Mouse (Mus musculus) limb, embryonic 10.5 days (tissue): ENCODE results near the gene Prdm16. TPM values are rescaled to one million over a fixed set of nuclear protein-coding genes. Genes with fewer than 3 reads are reported as not detected.

Source experiments
- DNase-seq: peaks from one replicate; pipeline ENCODE4 v3.0.0-alpha.2; 2017; ENCODE audit warnings: low spot score
- H3K27ac ChIP-seq: fragments of 300-500 bp; sonication (generic); 2 replicates; pipeline ENCODE4 v1.5.1; 2016; ENCODE audit warnings: mild to moderate bottlenecking
- H3K27me3 ChIP-seq: fragments of 300-500 bp; sonication (generic); 2 replicates; pipeline ENCODE4 v1.6.1; 2016; ENCODE audit warnings: low read depth, mild to moderate bottlenecking; ENCODE audit not compliant: poor library complexity, severe bottlenecking
- H3K36me3 ChIP-seq: fragments of 300-500 bp; sonication (generic); 2 replicates; pipeline ENCODE4 v1.6.1; 2016; ENCODE audit warnings: mild to moderate bottlenecking, moderate library complexity
- H3K4me1 ChIP-seq: fragments of 300-500 bp; sonication (generic); 2 replicates; pipeline ENCODE4 v1.6.1; 2016
- H3K4me3 ChIP-seq: fragments of 300-500 bp; sonication (generic); 2 replicates; pipeline ENCODE4 v1.5.1; 2016; ENCODE audit warnings: mild to moderate bottlenecking, moderate library complexity
- H3K9me3 ChIP-seq: fragments of 300-500 bp; sonication (generic); replicated peaks from 2 replicates; pipeline ENCODE4 v1.6.1; 2016; ENCODE audit warnings: mild to moderate bottlenecking
- WGBS: fragments of 180-500 bp; shearing (Covaris S2); methylation state at CpG from one replicate; pipeline ENCODE4 v1.1.7; 2016; 5-methylcytosine and 5-hydroxymethylcytosine counted together
- polyA plus RNA-seq: library from polyadenylated mRNA; unstranded; fragments of >200 nt; fragmentation: Nextera tagmentation; extraction: Ambion mirVana; gene quantifications from 2 replicates; pipeline ENCODE4 v1.2.1, GENCODE M21; 2016

The Prdm16 gene
- polyA plus RNA-seq, 1 experiment from 2014 or later: 93.9 TPM

DNA sequence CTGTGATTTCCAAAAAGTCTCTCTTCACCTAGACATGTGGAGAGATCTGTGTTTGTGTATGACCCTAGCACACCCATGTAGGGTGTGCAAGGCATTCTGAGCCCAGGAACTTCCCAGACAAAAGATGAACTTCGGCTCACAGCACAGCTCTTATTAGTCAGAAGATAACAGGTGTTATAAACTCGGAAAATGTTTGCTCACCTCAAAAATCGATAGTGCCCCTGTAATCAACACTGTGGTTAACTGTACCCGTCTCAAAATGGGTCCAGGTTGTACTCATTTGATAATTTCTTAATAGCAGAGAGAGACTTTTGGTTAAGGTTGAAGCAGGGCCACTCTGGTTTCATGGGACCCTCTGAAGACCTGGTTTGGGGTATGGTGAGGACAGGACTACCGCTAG lies 140.2 kb downstream of the Prdm16 start:
- no peak for DNase-seq
- peaks cover 4% of the 10 kb centered on the region; the same call in 1 of the 2 replicates for H3K36me3 ChIP-seq
- H3K27ac ChIP-seq: no peak overlapping the region
- H3K4me1 ChIP-seq: peaks cover 95% of the 10 kb centered on the region
- no peak overlapping the region for H3K4me3 ChIP-seq
- H3K9me3 ChIP-seq: no peaks in the 10 kb centered on the region
- H3K27me3 ChIP-seq: peaks cover 18% of the 10 kb centered on the region; the same call in 1 of the 2 replicates
- WGBS: 88% methylated on average over 5 of the region's 5 CpGs

- no peak for DNase-seq
Measured at GRCm38 (mm10) chr4:154493996-154494395, 142.7 kb downstream of the Prdm16 start.

GRCm38 (mm10) chr4:154492714-154493121 lies 144.0 kb downstream of the Prdm16 start:
- H3K27ac ChIP-seq: peak overlapping the region; percentile 42; the same call in 1 of the 2 replicates
- H3K4me1 ChIP-seq: peaks cover 95% of the 10 kb centered on the region
- no peak for DNase-seq
- no peaks in the 10 kb centered on the region for H3K9me3 ChIP-seq
- H3K27me3 ChIP-seq: peaks cover 17% of the 10 kb centered on the region; the same call in 1 of the 2 replicates
- peaks cover 6% of the 10 kb centered on the region; the same call in 1 of the 2 replicates for H3K36me3 ChIP-seq
- 15% methylated on average over 11 of the region's 11 CpGs for WGBS
- no peak overlapping the region for H3K4me3 ChIP-seq

More at GRCm38 (mm10) chr4:154493996-154494395, 142.7 kb downstream of the Prdm16 start:
- Histone ChIP-seq H3K27ac (no peak overlapping the region), H3K27me3 (peaks cover 19% of the 10 kb centered on the region; the same call in 1 of the 2 replicates), H3K4me1 (peaks cover 95% of the 10 kb centered on the region), H3K9me3 (no peaks in the 10 kb centered on the region), H3K36me3 (peaks cover 10% of the 10 kb centered on the region; the same call in 1 of the 2 replicates), H3K4me3 (no peak overlapping the region)
- WGBS: 51% methylated on average over 4 of the region's 4 CpGs

- Histone ChIP-seq H3K27me3 (peaks cover 19% of the 10 kb centered on the region; the same call in 1 of the 2 replicates), H3K4me1 (peaks cover 95% of the 10 kb centered on the region), H3K27ac (peak overlapping the region; percentile 42; the same call in 1 of the 2 replicates), H3K4me3 (no peak overlapping the region), H3K36me3 (peaks cover 6% of the 10 kb centered on the region; the same call in 1 of the 2 replicates), H3K9me3 (no peaks in the 10 kb centered on the region)
- DNase-seq: no peak
- WGBS: 62% methylated on average over 7 of the region's 7 CpGs
Measured at GRCm38 (mm10) chr4:154492268-154492667, 144.4 kb downstream of the Prdm16 start.

DNA sequence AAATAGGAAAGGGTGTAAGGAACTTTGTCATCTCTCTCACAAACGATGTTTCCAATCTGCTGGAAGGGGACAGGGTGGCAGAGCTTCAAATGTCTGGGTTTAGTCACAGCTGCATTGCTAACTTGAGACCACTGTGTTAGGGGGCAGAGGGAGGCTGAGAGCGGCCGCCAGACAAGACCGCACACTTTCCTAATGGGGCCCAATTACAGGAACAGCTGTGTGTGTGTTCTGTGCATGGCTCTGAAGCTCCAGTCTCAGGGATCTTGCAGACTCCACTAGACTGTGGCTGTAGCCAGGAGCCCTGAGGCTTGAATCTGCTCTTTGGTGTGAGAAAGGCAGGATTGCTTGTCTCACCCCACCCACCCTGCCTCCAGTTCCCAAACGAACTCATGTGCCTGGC lies 148.6 kb downstream of the Prdm16 start:
- no peak for DNase-seq
- H3K4me1 ChIP-seq: peaks cover 91% of the 10 kb centered on the region
- peak overlapping the region; percentile 53 for H3K27ac ChIP-seq
- peaks cover 13% of the 10 kb centered on the region; the same call in 1 of the 2 replicates for H3K36me3 ChIP-seq
- WGBS: 22% methylated on average over 5 of the region's 5 CpGs
- no peaks in the 10 kb centered on the region for H3K9me3 ChIP-seq
- no peak overlapping the region for H3K4me3 ChIP-seq
- H3K27me3 ChIP-seq: peaks cover 35% of the 10 kb centered on the region; the same call in 1 of the 2 replicates

DNA sequence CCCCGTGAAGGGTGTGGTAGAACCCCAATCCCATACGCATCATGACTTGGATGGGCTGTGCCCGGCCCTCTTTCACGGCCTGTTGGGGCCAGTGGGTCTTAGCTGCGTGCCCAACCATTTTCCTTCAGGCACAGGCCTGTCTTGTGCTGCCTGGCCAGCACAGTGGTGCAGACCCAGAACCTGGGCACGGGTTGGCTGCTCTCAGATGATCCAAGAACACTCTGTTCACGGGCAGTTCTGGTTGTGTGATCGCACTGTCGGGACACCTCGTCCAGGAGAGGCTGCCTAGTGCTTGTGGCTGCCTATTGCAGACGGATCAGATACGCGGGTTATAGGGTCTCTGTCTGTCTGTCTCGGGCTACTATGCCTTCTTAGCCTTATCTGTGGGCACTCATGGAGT lies 154.0 kb downstream of the Prdm16 start:
- Histone ChIP-seq H3K36me3 (peaks cover 7% of the 10 kb centered on the region; the same call in 1 of the 2 replicates), H3K4me3 (no peak overlapping the region), H3K4me1 (peaks cover 90% of the 10 kb centered on the region), H3K27me3 (peaks cover 31% of the 10 kb centered on the region; the same call in 1 of the 2 replicates), H3K9me3 (no peaks in the 10 kb centered on the region), H3K27ac (no peak overlapping the region)
- WGBS: 94% methylated on average over 14 of the region's 14 CpGs
- no peak for DNase-seq

DNA sequence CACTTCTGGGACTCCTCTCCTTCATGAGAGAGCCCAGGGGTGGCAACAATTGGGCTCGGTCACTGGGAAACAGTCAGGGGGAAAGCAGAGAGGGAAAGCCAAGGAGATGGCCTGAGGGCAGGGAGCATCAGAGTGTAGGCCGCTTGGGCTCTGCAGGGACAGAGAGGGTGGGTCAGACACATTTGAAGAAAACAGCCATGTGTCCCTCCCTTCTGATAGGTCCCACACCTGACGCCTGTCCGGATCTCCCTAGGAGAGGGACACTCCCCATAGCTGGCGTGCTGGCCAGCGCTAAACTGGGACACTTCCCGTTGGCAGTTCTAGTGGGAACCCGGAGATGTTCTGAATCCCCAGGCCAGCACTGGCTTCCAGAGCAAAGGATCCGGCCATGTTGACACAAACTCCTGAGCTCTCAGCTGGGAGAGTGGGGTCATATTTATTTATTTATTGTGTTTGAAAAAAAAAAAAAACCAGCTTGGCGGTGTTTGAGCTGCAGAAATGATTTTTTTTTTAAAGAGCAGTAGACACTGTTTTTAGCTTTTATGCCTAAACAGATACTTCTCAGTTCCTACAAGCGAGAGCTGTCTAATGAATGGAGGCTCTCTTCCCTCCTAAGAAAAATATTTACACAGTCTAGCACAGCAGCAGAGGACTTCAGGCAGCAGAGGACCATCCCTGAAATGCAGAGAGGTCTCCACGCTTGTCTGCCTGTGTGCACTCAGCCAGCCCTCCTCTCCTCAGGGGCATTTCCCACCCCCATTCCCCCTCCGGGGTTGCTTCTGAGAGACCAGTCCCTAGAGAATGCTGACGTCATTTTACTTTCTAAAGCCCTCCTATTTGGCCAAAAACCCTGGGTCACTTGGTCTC lies 154.7 kb downstream of the Prdm16 start:
- H3K9me3 ChIP-seq: no peaks in the 10 kb centered on the region
- DNase-seq: no peak
- H3K4me1 ChIP-seq: peaks cover 90% of the 10 kb centered on the region
- H3K27me3 ChIP-seq: peaks cover 29% of the 10 kb centered on the region
- 62% methylated on average over 14 of the region's 14 CpGs for WGBS
- H3K36me3 ChIP-seq: peaks cover 7% of the 10 kb centered on the region; the same call in 1 of the 2 replicates
- H3K27ac ChIP-seq: no peak overlapping the region
- no peak overlapping the region for H3K4me3 ChIP-seq

DNA sequence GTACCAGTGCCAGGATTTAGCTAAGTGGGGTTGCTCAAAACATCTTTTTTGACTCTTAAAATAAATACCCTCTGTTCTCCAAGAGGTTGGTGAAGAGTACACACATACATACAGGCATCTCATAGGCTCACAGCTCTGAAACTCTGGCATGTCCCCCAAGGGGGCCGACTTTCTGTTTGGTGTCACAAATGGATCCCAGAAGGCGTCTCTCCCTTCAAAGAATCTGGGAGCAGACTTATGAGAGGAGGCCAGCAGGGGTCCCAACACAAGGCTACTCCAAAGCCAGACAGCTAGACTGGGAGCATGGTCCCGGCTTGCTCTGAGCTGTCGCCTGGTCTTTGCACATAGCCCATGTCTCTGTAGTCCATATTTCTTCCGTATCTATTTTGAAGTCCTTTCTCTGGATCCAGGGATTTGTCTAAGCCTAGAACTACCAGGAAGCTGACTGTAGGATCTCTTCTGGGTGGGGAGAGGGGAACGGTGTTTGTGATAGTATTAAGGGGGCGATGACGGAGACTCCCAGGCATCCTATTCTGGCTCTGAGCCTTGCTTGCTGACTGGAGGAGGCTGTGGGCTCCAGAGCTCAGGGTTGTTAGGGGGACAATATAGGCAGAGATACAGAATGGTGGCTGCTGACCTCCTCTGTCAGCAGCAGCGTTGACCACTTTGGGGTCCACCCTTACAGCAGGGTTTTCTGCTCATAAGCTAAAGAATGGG lies 156.0 kb downstream of the Prdm16 start:
- no peak for DNase-seq
- Histone ChIP-seq H3K36me3 (peaks cover 20% of the 10 kb centered on the region), H3K27ac (no peak overlapping the region), H3K4me1 (peaks cover 91% of the 10 kb centered on the region), H3K9me3 (no peaks in the 10 kb centered on the region), H3K4me3 (no peak overlapping the region), H3K27me3 (peaks cover 41% of the 10 kb centered on the region)
- WGBS: 75% methylated on average over 9 of the region's 9 CpGs

DNA sequence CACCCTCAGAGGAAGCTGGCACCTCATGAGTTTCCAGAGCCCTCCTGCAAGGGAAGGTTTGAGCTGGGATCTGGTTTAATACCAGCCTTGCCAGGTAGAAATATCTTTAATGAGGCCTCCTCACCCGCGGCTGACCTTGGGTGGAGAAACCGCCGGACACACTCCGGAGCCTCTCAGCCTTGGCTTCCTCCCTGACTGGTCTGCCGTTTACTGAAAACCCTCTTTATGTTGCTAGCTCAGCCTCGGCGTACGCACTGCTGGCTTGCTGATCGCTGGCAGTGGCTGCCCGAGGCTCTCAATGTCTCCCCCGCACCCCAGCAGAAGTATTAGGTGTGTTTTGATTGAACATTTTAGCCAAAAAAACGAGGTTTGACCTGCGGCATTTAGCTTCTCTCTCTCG lies 156.5 kb downstream of the Prdm16 start:
- no peak for DNase-seq
- H3K4me3 ChIP-seq: no peak overlapping the region
- H3K9me3 ChIP-seq: no peaks in the 10 kb centered on the region
- H3K36me3 ChIP-seq: peaks cover 25% of the 10 kb centered on the region
- no peak overlapping the region for H3K27ac ChIP-seq
- peaks cover 44% of the 10 kb centered on the region for H3K27me3 ChIP-seq
- H3K4me1 ChIP-seq: peaks cover 95% of the 10 kb centered on the region
- WGBS: 71% methylated on average over 15 of the region's 15 CpGs

GRCm38 (mm10) chr4:154478933-154479613 lies 157.6 kb downstream of the Prdm16 start:
- H3K4me1 ChIP-seq: peaks cover 96% of the 10 kb centered on the region
- no peak for DNase-seq

GRCm38 (mm10) chr4:154473571-154474307 lies 162.9 kb downstream of the Prdm16 start:
- H3K4me1 ChIP-seq: peaks cover 95% of the 10 kb centered on the region
- WGBS: 15% methylated on average over 25 of the region's 25 CpGs
- peaks cover 25% of the 10 kb centered on the region for H3K36me3 ChIP-seq
- no peak overlapping the region for H3K4me3 ChIP-seq
- H3K27me3 ChIP-seq: peaks cover 45% of the 10 kb centered on the region
- peak overlapping the region; percentile 63 for H3K27ac ChIP-seq
- DNase-seq: peak; percentile 49
- H3K9me3 ChIP-seq: no peaks in the 10 kb centered on the region

More at GRCm38 (mm10) chr4:154478933-154479613, 157.6 kb downstream of the Prdm16 start:
- Histone ChIP-seq H3K4me3 (no peak overlapping the region), H3K36me3 (peaks cover 25% of the 10 kb centered on the region), H3K27ac (no peak overlapping the region), H3K9me3 (no peaks in the 10 kb centered on the region), H3K27me3 (peaks cover 43% of the 10 kb centered on the region)
- WGBS: 89% methylated on average over 8 of the region's 8 CpGs

DNA sequence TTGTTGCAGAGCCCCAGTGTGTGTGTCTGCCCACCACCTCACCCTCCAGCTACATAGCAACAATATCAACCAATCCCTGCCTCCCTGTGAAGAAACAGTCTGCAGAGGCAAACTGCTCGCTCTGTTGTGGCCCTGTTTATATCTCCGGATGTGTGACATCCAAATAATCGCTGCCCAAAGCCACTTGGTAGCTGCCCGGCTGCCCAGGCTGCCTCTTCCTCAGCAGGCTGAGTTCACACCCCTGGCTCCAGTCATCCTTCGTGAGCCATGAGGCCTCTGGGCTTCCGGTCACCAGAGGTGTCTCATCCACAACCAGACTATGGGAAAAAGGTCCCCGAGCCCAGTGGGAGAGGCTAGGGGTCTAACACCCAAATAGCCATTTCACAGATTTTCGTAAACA lies 164.1 kb downstream of the Prdm16 start:
- Histone ChIP-seq H3K27me3 (peaks cover 56% of the 10 kb centered on the region), H3K27ac (peak overlapping the region; percentile 63), H3K4me1 (peaks cover 84% of the 10 kb centered on the region), H3K36me3 (peaks cover 25% of the 10 kb centered on the region), H3K9me3 (no peaks in the 10 kb centered on the region), H3K4me3 (no peak overlapping the region)
- DNase-seq: peak; percentile 57
- WGBS: 13% methylated on average over 8 of the region's 8 CpGs
